In the genomic region with DNA sequence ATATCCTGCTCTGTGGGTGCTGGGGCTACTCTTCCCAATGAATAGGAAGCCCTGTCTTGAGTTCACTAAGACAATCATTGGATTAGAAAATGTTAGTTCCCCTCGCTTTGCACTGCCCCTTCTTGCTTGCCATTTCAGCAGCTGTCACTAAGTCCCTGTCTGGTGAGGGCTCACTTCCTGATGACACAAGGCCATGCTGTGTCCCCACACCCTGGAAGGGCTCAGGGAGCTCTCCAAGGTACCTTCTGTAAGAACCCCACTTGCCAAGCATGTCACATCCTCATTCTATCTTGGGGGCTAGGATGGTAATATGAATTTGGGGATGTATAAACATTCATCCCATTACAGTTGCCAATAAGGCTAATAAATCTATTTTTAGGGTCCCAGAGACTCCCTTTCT, we compare ENCODE assay signal across 13 mouse cellular contexts.
A peak's percentile ranks its signal among the peaks of the same experiment; 100 is the strongest.
DNase-seq lines count a peak whose midpoint lies in the region; ATAC-seq lines count a peak whose summit lies in the region.
"Had no signal": no experiment of that assay in that cellular context is flagged by ENCODE, and none has a peak within 500 bp of the region (broad histone marks: within the 10 kb centered on the region; RNA-seq: fewer than 3 reads in every experiment).

No protein-coding gene starts in this region.

- no peak overlapping the region for H3K4me2 ChIP-seq in limb, embryonic 11.5 days (ENCODE audit: low read depth, severe bottlenecking)
- H3K4me2 ChIP-seq: heart, embryonic 13.5 days; stomach, embryonic 15.5 days had no signal

- H3K9ac ChIP-seq in limb, embryonic 11.5 days (ENCODE audit: low read length), result no peak overlapping the region
- H3K9ac ChIP-seq: forebrain, postnatal 0 days; heart, embryonic 13.5 days; stomach, embryonic 15.5 days had no signal

- DNase-seq in kidney, postnatal 10 days, result peak; percentile 36
- DNase-seq in kidney, adult 11 months, result no peak
- DNase-seq in B cell, adult 2 months, result peak; percentile 10 to 32
- DNase-seq in limb, embryonic 11.5 days (ENCODE audit: low spot score), result peak; percentile 46
- no peak for DNase-seq in forebrain, embryonic 10.5 days (ENCODE audit: extremely low spot score, low spot score)
- DNase-seq in right cerebral cortex, postnatal 10 days (ENCODE audit: low spot score in 2 of 2), result no peak
- no peak for DNase-seq in left cerebral cortex, postnatal 10 days (ENCODE audit: extremely low spot score in 1 of 2, low spot score in 2 of 2)
- DNase-seq: cerebellum, postnatal 36 days; forebrain, postnatal 0 days; kidney, adult 18-20 months had no signal

- no peaks in the 10 kb centered on the region for H3K4me1 ChIP-seq in limb, embryonic 11.5 days (ENCODE audit: control insufficient read depth, insufficient read depth, low read length)
- H3K4me1 ChIP-seq in forebrain, embryonic 10.5 days, result peaks cover 16% of the 10 kb centered on the region
- H3K4me1 ChIP-seq: heart, embryonic 13.5 days; stomach, embryonic 15.5 days had no signal

- WGBS in limb, embryonic 11.5 days, result 54% methylated on average over 1 of the region's 1 CpGs
- WGBS in forebrain, embryonic 10.5 days, result 42% methylated on average over 1 of the region's 1 CpGs

- H3K9me3 ChIP-seq in limb, embryonic 11.5 days (ENCODE audit: control insufficient read depth, low read length), result no peaks in the 10 kb centered on the region
- no peaks in the 10 kb centered on the region for H3K9me3 ChIP-seq in forebrain, embryonic 10.5 days
- H3K9me3 ChIP-seq: heart, embryonic 13.5 days; stomach, embryonic 15.5 days had no signal

- H3K27me3 ChIP-seq in limb, embryonic 11.5 days (ENCODE audit: control insufficient read depth, insufficient read depth, low read length), result no peaks in the 10 kb centered on the region
- no peaks in the 10 kb centered on the region for H3K27me3 ChIP-seq in forebrain, embryonic 10.5 days (ENCODE audit: poor library complexity, severe bottlenecking)
- H3K27me3 ChIP-seq: heart, embryonic 13.5 days; stomach, embryonic 15.5 days had no signal

- intact Hi-C loops in left cerebral cortex, postnatal 10 days (cut with DNase I), result no loop called here

- H3K36me3 ChIP-seq in limb, embryonic 11.5 days (ENCODE audit: control insufficient read depth, insufficient read depth, low read length), result no peaks in the 10 kb centered on the region
- H3K36me3 ChIP-seq in forebrain, embryonic 10.5 days (replicated peaks), result no peaks in the 10 kb centered on the region
- H3K36me3 ChIP-seq: heart, embryonic 13.5 days; stomach, embryonic 15.5 days had no signal

- H3K27ac ChIP-seq in limb, embryonic 11.5 days (replicated peaks; ENCODE audit: low read depth, low read length), result no peak overlapping the region
- no peak overlapping the region for H3K27ac ChIP-seq in forebrain, embryonic 10.5 days
- H3K27ac ChIP-seq: heart, embryonic 13.5 days; stomach, embryonic 15.5 days had no signal

- no peak overlapping the region for H3K4me3 ChIP-seq in limb, embryonic 11.5 days (ENCODE audit: low read depth, low read length)
- no peak overlapping the region for H3K4me3 ChIP-seq in forebrain, embryonic 10.5 days
- H3K4me3 ChIP-seq: heart, embryonic 13.5 days; stomach, embryonic 15.5 days had no signal

- ATAC-seq in common myeloid progenitor, adult 5-6 weeks (replicated peaks; ENCODE audit: low read depth, poor library complexity, severe bottlenecking), result peak; percentile 89
- no peak for ATAC-seq in limb, embryonic 11.5 days (ENCODE audit: insufficient number of reproducible peaks, low FRiP score, low TSS enrichment, low read depth)
- ATAC-seq: forebrain, postnatal 0 days had no signal

Comparison
In these comparisons a context has a peak if more than half of its experiments do, and no peak if none do; other contexts are left out.
1. DNase-seq: peak in kidney, postnatal 10 days (single experiment), B cell, adult 2 months (2 of 2) and limb, embryonic 11.5 days (single experiment); none in kidney, adult 11 months (single experiment), forebrain, embryonic 10.5 days (single experiment), right cerebral cortex, postnatal 10 days (0 of 2) and left cerebral cortex, postnatal 10 days (0 of 2).